ENCODE assay signal across 20 mouse cellular contexts in the genomic region with DNA sequence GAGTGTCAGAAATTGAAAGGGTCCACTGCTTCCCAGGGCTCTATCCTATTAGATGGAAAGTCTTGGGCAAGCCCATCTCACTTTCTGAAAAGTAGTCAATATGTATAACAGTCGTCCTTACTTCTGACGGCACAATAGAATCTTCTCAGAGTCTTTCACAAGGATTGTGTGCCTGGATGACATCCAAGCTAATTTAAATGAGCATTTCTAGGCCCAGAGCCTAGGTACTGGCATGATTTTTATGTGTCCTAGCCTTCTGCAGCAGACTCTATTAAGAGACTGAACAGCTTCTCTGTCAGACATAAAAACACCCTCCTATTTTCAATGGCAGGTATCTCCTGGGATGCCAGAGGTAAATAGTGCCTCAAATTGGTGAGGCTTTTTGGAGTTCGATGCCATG.
"Had no signal": no experiment of that assay in that cellular context is flagged by ENCODE, and none has a peak within 500 bp of the region (broad histone marks: within the 10 kb centered on the region; RNA-seq: fewer than 3 reads in every experiment).

No protein-coding gene starts in this region.

- H3K4me3 ChIP-seq: layer of hippocampus, adult 2 months; limb, embryonic 10.5 days; limb, embryonic 13.5 days; liver, embryonic 12.5 days; liver, embryonic 15.5 days; lung, embryonic 15.5 days; megakaryocyte, embryonic 14.5 days; midbrain, embryonic 10.5 days; myocyte; neural tube, embryonic 13.5 days had no signal

- H3K9me3 ChIP-seq: limb, embryonic 10.5 days; limb, embryonic 13.5 days; liver, embryonic 12.5 days; liver, embryonic 15.5 days; lung, embryonic 15.5 days; megakaryocyte, embryonic 14.5 days; midbrain, embryonic 10.5 days; neural tube, embryonic 13.5 days had no signal

- ATAC-seq: liver, embryonic 12.5 days had no signal

- H3K9ac ChIP-seq: limb, embryonic 13.5 days; liver, embryonic 12.5 days; liver, embryonic 15.5 days; lung, embryonic 15.5 days; neural tube, embryonic 13.5 days had no signal

- H3K27ac ChIP-seq: kidney, postnatal 0 days; layer of hippocampus, adult 2 months; limb, embryonic 10.5 days; limb, embryonic 13.5 days; liver, embryonic 12.5 days; liver, embryonic 15.5 days; lung, embryonic 15.5 days; midbrain, embryonic 10.5 days; neural tube, embryonic 13.5 days had no signal

- H3K27me3 ChIP-seq: limb, embryonic 13.5 days; liver, embryonic 12.5 days; liver, embryonic 15.5 days; lung, embryonic 15.5 days; megakaryocyte, embryonic 14.5 days had no signal

- DNase-seq: kidney, adult 2 months; kidney, postnatal 25 days; layer of hippocampus, adult 9-11 months; liver; lung, adult 18-20 months; lung, postnatal 10 days; lung, postnatal 36 days; thymus, adult 18-20 months; thymus, postnatal 36 days had no signal

- H3K4me2 ChIP-seq: limb, embryonic 13.5 days; liver, embryonic 12.5 days; liver, embryonic 15.5 days; lung, embryonic 15.5 days; neural tube, embryonic 13.5 days had no signal

- H3K4me1 ChIP-seq: limb, embryonic 10.5 days; limb, embryonic 13.5 days; liver, embryonic 12.5 days; liver, embryonic 15.5 days; lung, embryonic 15.5 days; megakaryocyte, embryonic 14.5 days; midbrain, embryonic 10.5 days; neural tube, embryonic 13.5 days had no signal

- H3K36me3 ChIP-seq: limb, embryonic 10.5 days; limb, embryonic 13.5 days; liver, embryonic 12.5 days; liver, embryonic 15.5 days; lung, embryonic 15.5 days; midbrain, embryonic 10.5 days; neural tube, embryonic 13.5 days had no signal
